Mouse (Mus musculus) midbrain, postnatal 0 days (tissue): ENCODE results near the gene Nfib. TPM values are rescaled to one million over a fixed set of nuclear protein-coding genes. Genes with fewer than 3 reads are reported as not detected.

Experiments
- ATAC-seq: fragments of 200-750 bp; cut with Nextera tagmentation; 2 replicates; pipeline ENCODE4 v1.8.0; 2017; ENCODE audit warnings: moderate number of reproducible peaks, mild to moderate bottlenecking, moderate TSS enrichment, moderate library complexity; ENCODE audit not compliant: low FRiP score
- DNase-seq: peaks from one replicate; pipeline ENCODE4 v3.0.0-alpha.2; 2015; ENCODE audit warnings: low spot score
- H3K27ac ChIP-seq: fragments of 300-500 bp; sonication (generic); 2 replicates; pipeline ENCODE4 v1.5.1; 2014; ENCODE audit warnings: low read depth, mild to moderate bottlenecking, low read length, mixed read lengths
- H3K27me3 ChIP-seq: fragments of 300-500 bp; sonication (generic); 2 replicates; pipeline ENCODE4 v1.6.1; 2014; ENCODE audit warnings: low read length, control low read depth, mixed read lengths; ENCODE audit not compliant: insufficient read depth
- H3K36me3 ChIP-seq: fragments of 300-500 bp; sonication (generic); 2 replicates; pipeline ENCODE4 v1.6.1; 2014; ENCODE audit warnings: low read length, control low read depth, mixed read lengths; ENCODE audit not compliant: insufficient read depth
- H3K4me1 ChIP-seq: fragments of 300-500 bp; sonication (generic); 2 replicates; pipeline ENCODE4 v1.6.1; 2014; ENCODE audit warnings: mild to moderate bottlenecking, control low read depth, antibody characterized with exemption, low read length, mixed read lengths; ENCODE audit not compliant: insufficient read depth
- H3K4me2 ChIP-seq: fragments of 300-500 bp; sonication (generic); 2 replicates; pipeline ENCODE4 v1.6.1; 2014; ENCODE audit warnings: low read depth, mild to moderate bottlenecking, low read length, mixed read lengths; ENCODE audit not compliant: poor library complexity, severe bottlenecking
- H3K4me3 ChIP-seq: fragments of 300-500 bp; sonication (generic); 2 replicates; pipeline ENCODE4 v1.5.1; 2014; ENCODE audit warnings: low read depth, mild to moderate bottlenecking, low read length, moderate library complexity
- H3K9ac ChIP-seq: fragments of 300-500 bp; sonication (generic); replicated peaks from 2 replicates; pipeline ENCODE4 v1.6.1; 2014; ENCODE audit warnings: mild to moderate bottlenecking, low read length, moderate library complexity, mixed read lengths; ENCODE audit not compliant: poor library complexity, severe bottlenecking
- H3K9me3 ChIP-seq: fragments of 300-500 bp; sonication (generic); 2 replicates; pipeline ENCODE4 v1.6.1; 2016; ENCODE audit warnings: low read length, control low read depth
- CTCF ChIP-seq: IDR thresholded peaks from 2 replicates; pipeline ENCODE4 v1.5.1; 2016; ENCODE audit warnings: antibody characterized with exemption, mild to moderate bottlenecking
- WGBS: fragments of 180-500 bp; shearing (Covaris S2); extraction: QIAGEN DNeasy Blood & Tissue Kit; methylation state at CpG from one replicate; pipeline ENCODE4 v1.1.7; 2014; 5-methylcytosine and 5-hydroxymethylcytosine counted together
- polyA plus RNA-seq: library from polyadenylated mRNA; unstranded; fragments of >200 nt; fragmentation: Nextera tagmentation; extraction: Ambion mirVana; gene quantifications from 2 replicates; pipeline ENCODE4 v1.2.1, GENCODE M21; 2015
- total RNA-seq: library from RNA; depleted of rRNA; stranded (reverse); fragments of >200 nt; gene quantifications from 2 replicates; pipeline ENCODE4 v1.2.3, GENCODE M21; 2014

Nfib gene
- total and polyA plus RNA-seq, 2 experiments from 2014 or later: 27.7 to 62.8 TPM

- 0 out of 2 replicates have a peak, but pooled peaks cover 3% of the 10 kb centered on the region for H3K4me1 ChIP-seq
- ATAC-seq (no peak), DNase-seq (no peak)
- 97% methylated on average over 3 of the region's 3 CpGs for WGBS
- H3K27me3 ChIP-seq: no peaks in the 10 kb centered on the region
- no peaks in the 10 kb centered on the region for H3K36me3 ChIP-seq
- no peaks in the 10 kb centered on the region for H3K9me3 ChIP-seq
- no peak overlapping the region for H3K27ac ChIP-seq
- no peak overlapping the region for H3K4me3 ChIP-seq
- no peak overlapping the region for H3K4me2 ChIP-seq
- no peak overlapping the region for H3K9ac ChIP-seq
- no peak for TF ChIP-seq CTCF
Measured at GRCm38 (mm10) chr4:82377621-82378020, 327.9 kb downstream of the Nfib start.

GRCm38 (mm10) chr4:82374560-82374959 is 331.0 kb downstream of the Nfib start:
- no peak for ATAC-seq
- 53% methylated on average over 5 of the region's 5 CpGs for WGBS

GRCm38 (mm10) chr4:82372217-82372616 is 333.3 kb downstream of the Nfib start:
- no peak overlapping the region for H3K4me2 ChIP-seq
- DNase-seq (no peak), ATAC-seq (no peak)
- no peaks in the 10 kb centered on the region for H3K36me3 ChIP-seq
- no peak overlapping the region for H3K4me3 ChIP-seq
- H3K27ac ChIP-seq: no peak overlapping the region
- H3K27me3 ChIP-seq: no peaks in the 10 kb centered on the region
- 93% methylated on average over 4 of the region's 4 CpGs for WGBS
- 0 out of 2 replicates have a peak, but pooled peaks cover 3% of the 10 kb centered on the region for H3K4me1 ChIP-seq
- H3K9ac ChIP-seq: no peak overlapping the region
- no peaks in the 10 kb centered on the region for H3K9me3 ChIP-seq
- no peak for TF ChIP-seq CTCF

More at GRCm38 (mm10) chr4:82374560-82374959, 331.0 kb downstream of the Nfib start:
- H3K9me3 ChIP-seq: no peaks in the 10 kb centered on the region
- no peak overlapping the region for H3K9ac ChIP-seq
- TF ChIP-seq CTCF: no peak
- H3K27me3 ChIP-seq: no peaks in the 10 kb centered on the region
- H3K4me1 ChIP-seq: 0 out of 2 replicates have a peak, but pooled peaks cover 3% of the 10 kb centered on the region
- no peak for DNase-seq
- no peak overlapping the region for H3K4me3 ChIP-seq
- H3K4me2 ChIP-seq: no peak overlapping the region
- no peaks in the 10 kb centered on the region for H3K36me3 ChIP-seq
- no peak overlapping the region for H3K27ac ChIP-seq

GRCm38 (mm10) chr4:82371471-82371870 is 334.1 kb downstream of the Nfib start:
- DNase-seq (no peak), ATAC-seq (no peak)
- Histone ChIP-seq H3K27ac (no peak overlapping the region), H3K4me1 (0 out of 2 replicates have a peak, but pooled peaks cover 3% of the 10 kb centered on the region), H3K27me3 (no peaks in the 10 kb centered on the region), H3K9me3 (no peaks in the 10 kb centered on the region), H3K4me3 (no peak overlapping the region), H3K4me2 (no peak overlapping the region), H3K36me3 (no peaks in the 10 kb centered on the region), H3K9ac (no peak overlapping the region)
- WGBS: 94% methylated on average over 4 of the region's 4 CpGs
- TF ChIP-seq CTCF: no peak

DNA sequence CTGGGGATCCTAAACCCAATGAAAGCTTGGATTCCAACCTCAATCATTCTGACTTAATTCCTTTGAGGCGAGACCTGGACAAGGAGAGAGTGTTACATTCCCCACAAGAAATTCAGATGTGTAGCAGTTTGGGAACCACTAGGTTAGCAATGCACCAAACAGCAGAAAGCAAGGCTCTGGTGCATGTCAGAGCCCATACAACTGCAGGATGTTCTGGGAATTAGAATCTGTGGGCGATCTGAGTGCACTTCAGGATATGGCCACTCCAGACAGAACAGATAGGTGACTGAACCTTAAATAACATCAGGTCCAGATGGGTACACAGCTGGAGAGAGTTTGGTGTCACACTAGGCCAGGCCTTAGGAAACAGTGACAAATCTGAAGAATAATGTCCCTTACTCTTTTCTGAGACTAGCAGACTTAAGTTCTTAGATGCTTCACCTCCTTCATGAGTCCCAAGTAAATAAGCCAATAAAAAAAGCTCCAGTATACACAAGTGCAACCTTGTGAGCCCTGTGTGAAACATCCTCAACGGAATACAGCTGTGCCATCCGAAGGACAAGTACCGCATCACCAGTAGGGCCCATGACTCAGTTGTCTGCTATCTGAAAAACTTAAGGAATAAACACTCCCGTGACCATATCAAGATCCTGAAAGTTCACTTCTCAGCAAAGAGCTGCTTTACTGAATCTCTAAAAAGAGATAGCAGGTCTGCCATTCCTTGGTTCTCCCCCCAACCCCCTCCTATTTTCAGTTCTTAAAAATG is 336.4 kb downstream of the Nfib start:
- H3K36me3 ChIP-seq: no peaks in the 10 kb centered on the region
- DNase-seq (no peak), ATAC-seq (no peak)
- no peaks in the 10 kb centered on the region for H3K4me1 ChIP-seq
- no peak for TF ChIP-seq CTCF
- H3K27ac ChIP-seq: no peak overlapping the region
- no peaks in the 10 kb centered on the region for H3K27me3 ChIP-seq
- no peak overlapping the region for H3K9ac ChIP-seq
- no peaks in the 10 kb centered on the region for H3K9me3 ChIP-seq
- H3K4me3 ChIP-seq: no peak overlapping the region
- no peak overlapping the region for H3K4me2 ChIP-seq
- WGBS: 92% methylated on average over 6 of the region's 6 CpGs

DNA sequence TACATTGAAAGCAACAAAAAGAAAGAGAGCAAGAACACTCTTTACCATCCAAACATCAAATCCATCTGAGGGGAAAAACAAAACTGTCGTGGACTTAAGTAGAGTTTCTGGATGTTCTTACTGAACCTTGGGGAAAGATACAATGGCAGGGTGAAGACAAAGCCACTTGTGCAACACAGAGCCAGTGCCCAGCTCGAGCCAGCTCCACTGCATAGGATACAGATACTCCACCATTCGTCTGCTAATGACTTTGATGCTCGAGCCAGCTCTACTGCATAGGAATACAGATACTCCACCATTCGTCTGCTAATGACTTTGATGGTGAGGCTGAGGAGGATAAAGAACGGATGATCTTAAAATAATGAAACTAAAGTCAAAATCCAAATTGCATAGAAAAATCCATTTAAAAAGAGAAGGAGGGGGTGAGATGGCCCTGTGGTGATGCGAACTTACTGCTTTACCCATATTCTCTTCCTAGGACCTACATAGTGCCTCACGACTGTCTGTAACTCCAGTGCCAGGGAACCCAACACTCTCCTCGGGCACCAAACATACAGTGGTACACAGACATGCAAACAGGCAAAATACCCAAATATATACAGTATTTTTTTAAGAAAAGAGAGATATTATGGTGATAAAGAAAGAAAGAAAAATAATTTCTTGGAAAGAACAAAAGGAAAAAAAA is 337.3 kb downstream of the Nfib start:
- H3K27me3 ChIP-seq: no peaks in the 10 kb centered on the region
- no peak overlapping the region for H3K4me3 ChIP-seq
- no peak for DNase-seq
- WGBS: 66% methylated on average over 9 of the region's 9 CpGs
- H3K36me3 ChIP-seq: no peaks in the 10 kb centered on the region
- H3K4me2 ChIP-seq: no peak overlapping the region
- no peaks in the 10 kb centered on the region for H3K9me3 ChIP-seq
- no peak for TF ChIP-seq CTCF
- no peak for ATAC-seq
- no peak overlapping the region for H3K9ac ChIP-seq
- no peaks in the 10 kb centered on the region for H3K4me1 ChIP-seq
- H3K27ac ChIP-seq: no peak overlapping the region
